Mouse (Mus musculus): Measurements from ENCODE around the gene Heyl. TPM values are rescaled to one million over a fixed set of nuclear protein-coding genes. Genes with fewer than 3 reads are reported as not detected.
"Not testable (repeated sequence)": the region's sequence is repeated elsewhere in the genome, so short reads cannot be mapped to it uniquely, and the experiment has no call there.

Gene Heyl
- polyA plus RNA-seq, 1 experiment from 2014 or later, result 6.6 TPM

DNA sequence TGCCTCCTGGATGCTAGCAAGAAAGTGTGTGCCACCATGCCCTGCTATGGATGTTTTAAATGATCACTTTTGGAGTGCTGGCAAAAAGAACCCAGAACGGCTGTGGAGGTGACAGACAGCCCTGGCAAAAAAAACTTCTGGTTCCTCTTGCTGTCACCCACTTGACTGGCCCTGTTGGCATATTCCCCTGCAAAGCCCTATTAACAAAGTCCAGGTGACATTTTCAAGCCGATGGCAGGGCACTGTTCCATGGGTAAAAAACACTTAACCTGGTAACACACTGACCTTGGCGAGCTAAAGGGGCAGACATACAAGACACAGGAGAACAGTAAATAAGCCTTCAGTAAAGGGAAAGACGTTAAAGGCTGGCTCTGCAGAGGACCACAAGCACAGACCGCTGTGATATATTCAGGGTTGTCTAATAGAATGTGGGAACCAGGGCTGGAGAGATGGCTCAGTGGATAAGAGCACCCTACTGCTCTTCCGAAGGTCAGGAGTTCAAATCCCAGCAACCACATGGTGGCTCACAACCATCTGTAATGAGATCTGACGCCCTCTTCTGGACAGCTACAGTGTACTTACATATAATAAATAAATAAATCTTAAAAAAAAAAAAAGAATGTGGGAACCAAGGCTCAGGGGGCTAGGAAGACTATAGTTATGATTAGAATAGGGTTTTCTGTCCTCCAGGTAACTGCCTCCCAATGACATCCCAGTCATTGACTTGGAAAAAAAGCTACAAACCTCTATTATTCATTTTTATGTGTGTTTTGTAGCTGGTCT lies 60.5 kb downstream of the Heyl start:
- no peaks in the 10 kb centered on the region for H3K4me1 ChIP-seq (replicated peaks)
- H3K4me3 ChIP-seq (replicated peaks), result no peak overlapping the region
- no peaks in the 10 kb centered on the region for H3K9me3 ChIP-seq
- no peaks in the 10 kb centered on the region for H3K27me3 ChIP-seq
- H3K36me3 ChIP-seq, result peaks cover 94% of the 10 kb centered on the region
- H3K4me2 ChIP-seq (replicated peaks), result no peak overlapping the region
- 85% methylated on average over 7 of the region's 7 CpGs for WGBS
- no peak overlapping the region for H3K27ac ChIP-seq
- no peak for ATAC-seq
- no peak overlapping the region for H3K9ac ChIP-seq (replicated peaks)

DNA sequence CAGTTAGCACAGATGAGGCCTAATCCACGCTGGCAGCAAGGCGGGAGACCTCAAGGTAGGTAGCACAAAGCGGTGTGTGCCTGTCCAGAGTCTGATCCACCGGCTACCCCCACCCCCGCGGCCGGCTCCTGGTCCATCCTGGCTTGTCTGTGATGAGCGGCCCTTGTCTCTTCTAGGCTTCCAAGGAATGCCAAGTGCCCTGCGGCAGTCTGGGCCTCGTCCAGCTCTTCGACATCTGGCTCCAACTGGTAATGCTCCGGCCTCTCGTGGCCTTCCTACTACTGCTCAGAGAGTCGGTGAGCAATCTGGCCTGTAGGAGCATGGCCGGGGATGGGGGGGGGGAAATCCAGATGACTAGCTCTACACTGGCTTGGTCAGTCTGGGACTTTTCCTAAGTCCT lies 61.7 kb downstream of the Heyl start:
- H3K9ac ChIP-seq (replicated peaks); H3K4me1 ChIP-seq (replicated peaks); H3K27ac ChIP-seq; H3K4me2 ChIP-seq (replicated peaks); H3K4me3 ChIP-seq (replicated peaks); H3K9me3 ChIP-seq; ATAC-seq; H3K27me3 ChIP-seq: not testable (repeated sequence)
- H3K36me3 ChIP-seq, result peaks cover 94% of the 10 kb centered on the region
- 94% methylated on average over 15 of the region's 15 CpGs for WGBS

DNA sequence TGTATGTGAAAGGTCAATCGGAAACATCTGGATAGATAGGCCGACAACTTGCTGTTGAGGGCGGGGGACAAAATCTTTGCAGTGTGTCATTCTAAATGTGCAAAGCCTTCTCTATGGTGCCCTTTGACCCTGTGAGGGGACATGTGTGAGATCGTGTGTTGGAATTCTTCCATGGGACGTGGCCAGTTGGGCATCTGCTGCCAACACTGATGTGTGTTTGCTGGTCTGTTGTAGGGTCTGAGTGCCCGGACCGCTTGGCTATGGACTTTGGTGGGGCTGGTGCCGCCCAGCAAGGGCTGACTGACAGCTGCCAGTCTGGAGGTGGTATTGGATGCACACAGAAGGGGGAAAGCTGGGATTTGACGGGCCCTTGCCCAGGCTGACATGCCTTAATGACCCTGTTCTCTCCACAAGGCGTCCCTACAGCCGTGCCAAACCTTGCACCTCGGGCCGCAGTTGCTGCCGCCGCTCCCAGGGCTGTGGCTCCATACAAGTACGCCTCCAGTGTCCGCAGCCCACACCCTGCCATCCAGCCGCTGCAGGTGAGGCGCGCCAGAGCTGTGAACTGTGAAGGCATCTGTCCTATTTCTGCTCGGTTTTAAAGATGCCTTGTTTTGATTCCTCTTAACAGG lies 62.3 kb downstream of the Heyl start:
- Histone ChIP-seq H3K27me3 (no peaks in the 10 kb centered on the region), H3K4me2 (replicated peaks) (no peak overlapping the region), H3K4me3 (replicated peaks) (no peak overlapping the region), H3K9ac (replicated peaks) (no peak overlapping the region), H3K27ac (no peak overlapping the region), H3K36me3 (peaks cover 98% of the 10 kb centered on the region), H3K9me3 (no peaks in the 10 kb centered on the region), H3K4me1 (replicated peaks) (no peaks in the 10 kb centered on the region)
- 93% methylated on average over 21 of the region's 21 CpGs for WGBS
- no peak for ATAC-seq

DNA sequence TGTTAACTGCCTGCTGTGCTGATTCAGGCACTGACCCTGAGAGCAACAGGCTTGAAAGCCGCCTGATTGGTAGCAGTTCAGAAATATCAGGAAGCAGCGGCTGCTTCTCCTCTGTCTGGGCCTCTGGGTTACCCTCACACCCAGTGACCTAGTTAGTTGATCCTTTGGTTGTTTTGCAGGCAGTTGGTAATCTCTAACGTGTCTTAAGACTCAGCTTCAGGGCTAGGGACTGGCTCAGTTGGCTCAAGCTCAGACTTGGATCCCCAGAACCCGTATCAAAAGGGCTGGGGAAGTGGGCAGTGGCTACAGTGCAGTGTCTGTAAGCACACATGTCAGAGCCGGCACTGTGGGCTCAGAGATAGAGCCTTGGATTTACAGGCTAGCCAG lies 62.8 kb downstream of the Heyl start:
- H3K4me3 ChIP-seq (replicated peaks), result no peak overlapping the region
- H3K9me3 ChIP-seq, result no peaks in the 10 kb centered on the region
- H3K27me3 ChIP-seq, result no peaks in the 10 kb centered on the region
- H3K4me2 ChIP-seq (replicated peaks), result no peak overlapping the region
- WGBS, result 90% methylated on average over 5 of the region's 5 CpGs
- H3K36me3 ChIP-seq, result peaks cover 94% of the 10 kb centered on the region
- no peak overlapping the region for H3K9ac ChIP-seq (replicated peaks)
- no peak overlapping the region for H3K27ac ChIP-seq
- H3K4me1 ChIP-seq (replicated peaks), result no peaks in the 10 kb centered on the region
- no peak for ATAC-seq

DNA sequence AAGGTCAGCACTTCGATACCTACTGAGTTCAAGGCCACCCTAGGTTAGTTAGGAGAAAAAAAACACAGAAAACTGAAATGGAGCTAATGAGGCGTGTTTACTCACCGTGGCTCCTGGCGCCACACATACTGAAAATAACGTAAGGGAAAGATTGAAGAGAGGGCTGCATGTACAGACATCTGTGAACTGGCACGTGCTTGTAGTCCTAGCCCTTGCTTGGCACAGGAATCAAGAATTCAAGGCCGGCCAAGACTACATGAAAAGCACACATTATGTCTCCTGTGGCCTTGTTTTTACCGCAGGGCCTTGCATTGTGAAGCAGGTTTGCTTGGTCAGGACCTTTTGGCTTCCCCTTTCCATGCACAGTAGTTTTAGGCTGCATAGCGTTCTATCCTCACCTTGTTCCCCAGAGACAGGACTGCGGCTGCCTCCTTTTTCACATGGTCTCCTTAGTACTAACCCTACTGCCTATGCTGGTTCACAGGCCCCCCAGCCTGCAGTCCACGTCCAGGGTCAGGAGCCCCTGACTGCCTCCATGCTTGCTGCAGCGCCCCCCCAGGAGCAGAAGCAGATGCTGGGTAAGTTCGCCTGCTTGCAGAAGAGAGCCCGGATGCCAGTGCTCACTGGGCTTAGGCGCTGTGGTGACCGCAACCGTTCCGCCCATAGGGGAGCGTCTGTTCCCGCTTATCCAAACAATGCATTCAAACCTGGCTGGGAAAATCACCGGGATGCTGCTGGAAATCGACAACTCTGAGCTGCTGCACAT lies 64.0 kb downstream of the Heyl start:
- 90% methylated on average over 22 of the region's 22 CpGs for WGBS
- Histone ChIP-seq H3K27me3 (no peaks in the 10 kb centered on the region), H3K36me3 (peaks cover 90% of the 10 kb centered on the region), H3K27ac (no peak overlapping the region), H3K4me3 (replicated peaks) (no peak overlapping the region), H3K9ac (replicated peaks) (no peak overlapping the region), H3K4me1 (replicated peaks) (no peaks in the 10 kb centered on the region), H3K9me3 (no peaks in the 10 kb centered on the region), H3K4me2 (replicated peaks) (no peak overlapping the region)
- ATAC-seq, result no peak

DNA sequence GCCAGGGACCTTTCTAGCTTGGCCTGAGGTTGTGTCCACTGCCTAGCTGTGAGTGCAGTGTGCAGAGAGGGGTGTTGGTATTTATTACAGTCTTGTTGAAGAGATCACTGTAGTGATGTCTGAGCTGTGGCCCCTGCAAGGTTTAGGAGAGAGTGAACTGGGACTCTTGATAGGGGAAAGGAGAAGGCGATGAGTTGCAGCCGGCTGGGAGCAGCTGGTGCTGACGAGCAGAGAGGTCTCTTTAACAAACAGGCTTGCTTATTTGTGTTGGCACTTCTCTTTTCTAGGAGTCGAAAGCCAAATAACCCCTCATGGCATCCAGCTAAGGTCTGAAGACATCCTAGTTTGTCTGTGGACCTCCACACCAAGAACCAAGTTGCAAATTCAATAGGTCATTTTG lies 64.9 kb downstream of the Heyl start:
- H3K9me3 ChIP-seq, result no peaks in the 10 kb centered on the region
- no peak overlapping the region for H3K4me2 ChIP-seq (replicated peaks)
- peaks cover 90% of the 10 kb centered on the region for H3K36me3 ChIP-seq
- no peaks in the 10 kb centered on the region for H3K27me3 ChIP-seq
- no peak overlapping the region for H3K4me3 ChIP-seq (replicated peaks)
- ATAC-seq, result no peak
- H3K27ac ChIP-seq, result no peak overlapping the region
- H3K9ac ChIP-seq (replicated peaks), result no peak overlapping the region
- no peaks in the 10 kb centered on the region for H3K4me1 ChIP-seq (replicated peaks)
- WGBS, result 91% methylated on average over 4 of the region's 4 CpGs

DNA sequence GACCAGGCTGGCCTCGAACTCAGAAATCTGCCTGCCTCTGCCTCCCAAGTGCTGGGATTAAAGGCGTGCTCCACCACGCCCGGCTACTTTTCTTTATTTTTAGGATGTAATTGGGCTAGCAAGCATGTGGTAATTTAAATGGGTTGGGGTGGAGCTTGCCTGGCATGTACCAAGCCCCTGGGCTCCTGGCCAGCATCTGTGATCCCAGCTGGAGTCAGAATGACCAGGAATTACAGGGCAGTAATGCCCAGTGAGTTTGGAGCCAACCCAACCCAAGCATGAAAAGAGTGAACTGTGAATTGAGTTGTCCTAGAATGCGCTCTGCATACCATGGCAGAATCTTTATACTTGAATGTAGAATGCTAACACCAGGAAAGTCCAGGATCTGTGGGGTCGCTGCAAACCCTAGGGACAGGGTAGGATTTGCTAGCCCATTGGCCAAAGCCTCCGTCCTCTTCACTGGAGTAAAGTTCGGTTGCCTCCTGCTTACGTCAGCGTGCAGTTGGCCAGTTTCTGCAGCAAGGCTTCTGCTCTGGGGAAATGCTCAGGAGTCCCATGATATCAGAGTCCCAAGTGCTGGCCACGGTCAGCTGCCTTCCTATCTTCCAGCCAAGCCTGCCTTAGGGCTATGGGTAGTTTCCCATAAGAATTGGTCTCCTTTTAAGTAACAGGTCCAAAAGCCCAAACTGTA lies 65.8 kb downstream of the Heyl start:
- Histone ChIP-seq H3K4me1 (replicated peaks) (no peaks in the 10 kb centered on the region), H3K36me3 (peaks cover 90% of the 10 kb centered on the region), H3K4me3 (replicated peaks) (no peak overlapping the region), H3K27ac (no peak overlapping the region), H3K9me3 (no peaks in the 10 kb centered on the region), H3K9ac (replicated peaks) (no peak overlapping the region), H3K27me3 (no peaks in the 10 kb centered on the region), H3K4me2 (replicated peaks) (no peak overlapping the region)
- no peak for ATAC-seq
- 94% methylated on average over 11 of the region's 11 CpGs for WGBS

Other genes starting within 250 kb of the Heyl start
- 95.2 and 101 TPM in 2 replicates for gene Mycl, start 237.9 kb upstream of the Heyl start, polyA plus RNA-seq (2015; fragmentation: Nextera tagmentation; extraction: Ambion mirVana)
- gene Trit1, start 217.0 kb upstream of the Heyl start, polyA plus RNA-seq (2015; fragmentation: Nextera tagmentation; extraction: Ambion mirVana), result 27.6 and 30.9 TPM in 2 replicates
- gene Bmp8b, start 128.4 kb upstream of the Heyl start, polyA plus RNA-seq (2015; fragmentation: Nextera tagmentation; extraction: Ambion mirVana), result 0.13 and 0.14 TPM in 2 replicates
- gene Oxct2b, start 117.3 kb upstream of the Heyl start, polyA plus RNA-seq (2015; fragmentation: Nextera tagmentation; extraction: Ambion mirVana), result 0.11 and 0.14 TPM in 2 replicates
- 74.2 and 77.2 TPM in 2 replicates for gene Ppie, start 93.6 kb upstream of the Heyl start, polyA plus RNA-seq (2015; fragmentation: Nextera tagmentation; extraction: Ambion mirVana)
- gene Hpcal4, start 50.3 kb upstream of the Heyl start, polyA plus RNA-seq (2015; fragmentation: Nextera tagmentation; extraction: Ambion mirVana), result 14.1 and 16.5 TPM in 2 replicates
- not detected in 2 replicates for gene Nt5c1a, start 32.1 kb upstream of the Heyl start, polyA plus RNA-seq (2015; fragmentation: Nextera tagmentation; extraction: Ambion mirVana)
- 25.5 and 27.1 TPM in 2 replicates for gene Pabpc4, start 28.8 kb downstream of the Heyl start, polyA plus RNA-seq (2015; fragmentation: Nextera tagmentation; extraction: Ambion mirVana)
- gene Oxct2a, start 90.1 kb downstream of the Heyl start, polyA plus RNA-seq (2015; fragmentation: Nextera tagmentation; extraction: Ambion mirVana), result not detected in 2 replicates
- gene Bmp8a, start 109.7 kb downstream of the Heyl start, polyA plus RNA-seq (2015; fragmentation: Nextera tagmentation; extraction: Ambion mirVana), result 0.13 TPM in 1 of 2 replicates, not detected in the other